Mouse (Mus musculus): ENCODE measurements at regions not wholly inside any gene's neighbourhood (a gene's known extent, or its start where the extent isn't known, plus 50 kb on each side); places are given as distances from the start of the nearest gene placed in this dataset.

GRCm38 (mm10) chr10:38265564-38265963 lies 556.0 kb downstream of the Rfpl4b start:
- no peak for DNase-seq

GRCm38 (mm10) chr10:38246821-38247220 lies 574.8 kb downstream of the Rfpl4b start:
- no peak for DNase-seq
